Mouse (Mus musculus) kidney, adult 2 months (tissue): ENCODE results near the gene Trabd.

Experiments
- CTCF ChIP-seq: fragments of 200-500 bp; conservative IDR thresholded peaks from 2 replicates; pipeline ENCODE4 v1.5.1; 2011; ENCODE audit warnings: low read depth, mild to moderate bottlenecking, control low read depth, low read length, moderate library complexity, mixed read lengths; ENCODE audit not compliant: insufficient read depth, insufficient read length
- POLR2A ChIP-seq: fragments of 200-500 bp; IDR thresholded peaks from one replicate; pipeline ENCODE4 v1.6.1; 2011; ENCODE audit warnings: low read depth, low read length, control low read depth

DNA sequence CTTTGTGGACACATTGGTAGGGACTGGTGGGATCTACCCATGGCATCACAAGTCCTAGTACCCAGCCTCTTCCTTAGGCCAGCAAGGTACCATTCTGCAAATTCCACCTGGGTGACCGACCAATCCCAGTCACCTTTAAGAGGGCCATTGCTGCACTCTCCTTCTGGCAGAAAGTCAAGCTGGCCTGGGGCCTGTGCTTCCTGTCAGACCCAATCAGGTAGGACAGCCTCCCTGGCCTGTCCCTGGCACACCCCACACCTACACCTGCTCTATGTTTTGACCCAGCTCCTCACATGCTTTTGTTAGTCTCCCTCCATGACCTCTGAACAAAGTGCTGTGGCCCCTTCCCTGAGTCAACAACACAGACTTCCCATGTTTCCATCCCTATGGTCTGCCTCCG, 9.9 kb downstream of the Trabd start:
- TF ChIP-seq POLR2A: no peak
- no peak for TF ChIP-seq CTCF
